Mouse (Mus musculus) limb, embryonic 11.5 days (tissue): Measurements from ENCODE around the gene H2-T23. TPM values are rescaled to one million over a fixed set of nuclear protein-coding genes. Genes with fewer than 3 reads are reported as not detected.
"Not testable (repeated sequence)": the region's sequence is repeated elsewhere in the genome, so short reads cannot be mapped to it uniquely, and the experiment has no call there.

Experiments
- ATAC-seq: fragments of 200-750 bp; cut with Nextera tagmentation; 2 replicates; pipeline ENCODE4 v1.8.0; 2017; ENCODE audit warnings: low read depth; ENCODE audit not compliant: insufficient number of reproducible peaks, low FRiP score, low TSS enrichment
- DNase-seq: peaks from one replicate; pipeline ENCODE4 v3.0.0-alpha.2; 2015; ENCODE audit warnings: low spot score
- H3K27ac ChIP-seq: fragments of 300-500 bp; sonication (generic); replicated peaks from 2 replicates; pipeline ENCODE4 v1.5.1; 2014; ENCODE audit warnings: low read depth, mild to moderate bottlenecking, low read length
- H3K27me3 ChIP-seq: fragments of 300-500 bp; sonication (generic); 2 replicates; pipeline ENCODE4 v1.6.1; 2014; ENCODE audit warnings: mild to moderate bottlenecking, low read length, mixed read lengths; ENCODE audit not compliant: control insufficient read depth, insufficient read depth
- H3K36me3 ChIP-seq: fragments of 300-500 bp; sonication (generic); 2 replicates; pipeline ENCODE4 v1.6.1; 2014; ENCODE audit warnings: mild to moderate bottlenecking, low read length, moderate library complexity, mixed read lengths; ENCODE audit not compliant: control insufficient read depth, insufficient read depth
- H3K4me1 ChIP-seq: fragments of 300-500 bp; sonication (generic); 2 replicates; pipeline ENCODE4 v1.6.1; 2014; ENCODE audit warnings: low read length, mixed read lengths; ENCODE audit not compliant: control insufficient read depth, insufficient read depth
- H3K4me2 ChIP-seq: fragments of 300-500 bp; sonication (generic); 2 replicates; pipeline ENCODE4 v1.6.1; 2014; ENCODE audit warnings: low read depth, mild to moderate bottlenecking, moderate library complexity; ENCODE audit not compliant: severe bottlenecking
- H3K4me3 ChIP-seq: fragments of 300-500 bp; sonication (generic); 2 replicates; pipeline ENCODE4 v1.5.1; 2014; ENCODE audit warnings: low read depth, low read length
- H3K9ac ChIP-seq: fragments of 300-500 bp; sonication (generic); 2 replicates; pipeline ENCODE4 v1.6.1; 2014; ENCODE audit warnings: mild to moderate bottlenecking, low read length
- H3K9me3 ChIP-seq: fragments of 300-500 bp; sonication (generic); 2 replicates; pipeline ENCODE4 v1.6.1; 2016; ENCODE audit warnings: low read length; ENCODE audit not compliant: control insufficient read depth
- WGBS: fragments of 180-500 bp; shearing (Covaris S2); extraction: QIAGEN DNeasy Blood & Tissue Kit; methylation state at CpG from one replicate; pipeline ENCODE4 v1.1.7; 2014; 5-methylcytosine and 5-hydroxymethylcytosine counted together
- polyA plus RNA-seq: library from polyadenylated mRNA; unstranded; fragments of >200 nt; fragmentation: Nextera tagmentation; extraction: Ambion mirVana; gene quantifications from 2 replicates; pipeline ENCODE4 v1.2.1, GENCODE M21; 2014

Gene H2-T23
- polyA plus RNA-seq, 1 experiment from 2014 or later = 2.6 TPM

GRCm38 (mm10) chr17:36040604-36041003, 7.9 kb upstream of the H2-T23 start:
- not testable (repeated sequence) for H3K4me1 ChIP-seq

GRCm38 (mm10) chr17:36036126-36036525, 3.5 kb upstream of the H2-T23 start:
- not testable (repeated sequence) for H3K27ac ChIP-seq, H3K9me3 ChIP-seq, DNase-seq, H3K9ac ChIP-seq, H3K4me2 ChIP-seq, H3K4me3 ChIP-seq, H3K4me1 ChIP-seq, H3K27me3 ChIP-seq, ATAC-seq, H3K36me3 ChIP-seq
- 89% methylated on average over 13 of the region's 13 CpGs for WGBS

More at GRCm38 (mm10) chr17:36040604-36041003, 7.9 kb upstream of the H2-T23 start:
- not testable (repeated sequence) for H3K4me2 ChIP-seq, H3K9me3 ChIP-seq, H3K27ac ChIP-seq, ATAC-seq, H3K9ac ChIP-seq, H3K4me3 ChIP-seq, H3K27me3 ChIP-seq, DNase-seq, H3K36me3 ChIP-seq
- WGBS = 86% methylated on average over 2 of the region's 2 CpGs

GRCm38 (mm10) chr17:36035010-36035638, 2.5 kb upstream of the H2-T23 start:
- not testable (repeated sequence) for H3K4me1 ChIP-seq, H3K27me3 ChIP-seq, H3K9me3 ChIP-seq, H3K36me3 ChIP-seq, DNase-seq, H3K4me3 ChIP-seq, ATAC-seq, H3K9ac ChIP-seq, H3K4me2 ChIP-seq, H3K27ac ChIP-seq
- 41% methylated on average over 3 of the region's 3 CpGs for WGBS

- ATAC-seq, H3K4me3 ChIP-seq, H3K36me3 ChIP-seq, H3K9ac ChIP-seq, H3K4me2 ChIP-seq, DNase-seq, H3K9me3 ChIP-seq, H3K27ac ChIP-seq, H3K4me1 ChIP-seq, H3K27me3 ChIP-seq: not testable (repeated sequence)
- 63% methylated on average over 3 of the region's 3 CpGs for WGBS
These were observed 1.9 kb upstream of the H2-T23 start for GRCm38 (mm10) chr17:36034524-36034923.

GRCm38 (mm10) chr17:36031583-36032331, 898 bp downstream of the H2-T23 start:
- 3% methylated on average over 40 of the region's 40 CpGs for WGBS
- peak overlapping the region; percentile 17; the same call in 1 of the 2 replicates for H3K9ac ChIP-seq
- H3K9me3 ChIP-seq, H3K27ac ChIP-seq, H3K36me3 ChIP-seq, H3K4me1 ChIP-seq, H3K27me3 ChIP-seq: not testable (repeated sequence)
- peak overlapping the region; percentile 33 for H3K4me3 ChIP-seq
- peak; percentile 46 for DNase-seq
- ATAC-seq = peak; percentile 41; the same call in 1 of the 2 replicates
- H3K4me2 ChIP-seq = peak overlapping the region; percentile 67

GRCm38 (mm10) chr17:36030703-36031582, 1.7 kb downstream of the H2-T23 start:
- Histone ChIP-seq H3K4me3 (0 out of 2 replicates have a peak overlapping the region, but pooled peaks have one; percentile 33), H3K4me2 (peak overlapping the region; percentile 67; the same call in 1 of the 2 replicates)
- not testable (repeated sequence) for ATAC-seq, H3K36me3 ChIP-seq, H3K27me3 ChIP-seq, DNase-seq, H3K9me3 ChIP-seq, H3K4me1 ChIP-seq, H3K27ac ChIP-seq, H3K9ac ChIP-seq
- WGBS = 58% methylated on average over 7 of the region's 8 CpGs

GRCm38 (mm10) chr17:36030046-36030702, 2.5 kb downstream of the H2-T23 start:
- H3K9me3 ChIP-seq, H3K9ac ChIP-seq, H3K36me3 ChIP-seq, H3K4me3 ChIP-seq, H3K27me3 ChIP-seq, H3K27ac ChIP-seq, H3K4me2 ChIP-seq, DNase-seq, H3K4me1 ChIP-seq, ATAC-seq: not testable (repeated sequence)
- WGBS = 60% methylated on average over 2 of the region's 4 CpGs
